Mouse (Mus musculus): Measurements from ENCODE around the gene Gm49383.

Gm49383 gene

GRCm38 (mm10) chr12:69204052-69204833 lies 7.3 kb upstream of the Gm49383 start, which contains the start of gene Gm49384:
Gene Gm49384 (minus strand): TSS chr12:69204267.
- in situ Hi-C loops (cut with MboI, MseI), result no loop called here

- in situ Hi-C loops (cut with MboI, MseI), result no loop called here
Measured at GRCm38 (mm10) chr12:69198985-69199384, 2.1 kb upstream of the Gm49383 start.

- in situ Hi-C loops (cut with MboI, MseI), result no loop called here
Measured at GRCm38 (mm10) chr12:69198164-69198535, 1.2 kb upstream of the Gm49383 start, which contains the start of gene Dnaaf2. Gene Dnaaf2 (minus strand): TSS chr12:69198429.

GRCm38 (mm10) chr12:69197378-69198163 lies 667 bp upstream of the Gm49383 start:
- in situ Hi-C loops (cut with MboI, MseI), result no loop called here

GRCm38 (mm10) chr12:69192637-69193036 lies 4.3 kb downstream of the Gm49383 start:
- in situ Hi-C loops (cut with MboI, MseI), result no loop called here

- in situ Hi-C loops (cut with MboI, MseI), result no loop called here
Measured at GRCm38 (mm10) chr12:69191396-69191795, 5.5 kb downstream of the Gm49383 start.

- in situ Hi-C loops (cut with MboI, MseI), result no loop called here
Measured at GRCm38 (mm10) chr12:69190522-69190921, 6.4 kb downstream of the Gm49383 start.

- in situ Hi-C loops (cut with MboI, MseI), result no loop called here
Measured at GRCm38 (mm10) chr12:69190074-69190473, 6.8 kb downstream of the Gm49383 start.

GRCm38 (mm10) chr12:69186811-69187471 lies 10.0 kb downstream of the Gm49383 start:
- in situ Hi-C loops (cut with MboI, MseI), result no loop called here

GRCm38 (mm10) chr12:69185371-69185770 lies 11.5 kb downstream of the Gm49383 start:
- in situ Hi-C loops (cut with MboI, MseI), result no loop called here

- in situ Hi-C loops (cut with MboI, MseI), result no loop called here
Measured at GRCm38 (mm10) chr12:69184342-69185295, 12.3 kb downstream of the Gm49383 start.

GRCm38 (mm10) chr12:69183583-69184308 lies 13.2 kb downstream of the Gm49383 start, which contains the start of the genes Rpl36al and Mgat2:
Gene Rpl36al (minus strand): TSS chr12:69184083.
Gene Mgat2 (plus strand): TSS chr12:69184157.
- in situ Hi-C loops (cut with MboI, MseI), result no loop called here

- in situ Hi-C loops (cut with MboI, MseI), result no loop called here
Measured at GRCm38 (mm10) chr12:69181800-69182199, 15.1 kb downstream of the Gm49383 start.

- in situ Hi-C loops (cut with MboI, MseI), result no loop called here
Measured at GRCm38 (mm10) chr12:69179371-69179770, 17.5 kb downstream of the Gm49383 start.

GRCm38 (mm10) chr12:69177526-69177925 lies 19.4 kb downstream of the Gm49383 start:
- in situ Hi-C loops (cut with MboI, MseI), result no loop called here

- in situ Hi-C loops (cut with MboI, MseI), result no loop called here
Measured at GRCm38 (mm10) chr12:69175975-69176374, 20.9 kb downstream of the Gm49383 start.

- in situ Hi-C loops (cut with MboI, MseI), result no loop called here
Measured at GRCm38 (mm10) chr12:69171307-69171706, 25.6 kb downstream of the Gm49383 start.

GRCm38 (mm10) chr12:69168461-69169106 lies 28.3 kb downstream of the Gm49383 start, which contains the start of gene Lrr1:
Gene Lrr1 (plus strand): TSS chr12:69168814.
- in situ Hi-C loops (cut with MboI, MseI), result no loop called here

GRCm38 (mm10) chr12:69167656-69168460 lies 29.0 kb downstream of the Gm49383 start:
- in situ Hi-C loops (cut with MboI, MseI), result no loop called here

Measured in T-helper 17 cell (primary cell).